Mouse (Mus musculus): ENCODE measurements around the gene Naaa.

DNA sequence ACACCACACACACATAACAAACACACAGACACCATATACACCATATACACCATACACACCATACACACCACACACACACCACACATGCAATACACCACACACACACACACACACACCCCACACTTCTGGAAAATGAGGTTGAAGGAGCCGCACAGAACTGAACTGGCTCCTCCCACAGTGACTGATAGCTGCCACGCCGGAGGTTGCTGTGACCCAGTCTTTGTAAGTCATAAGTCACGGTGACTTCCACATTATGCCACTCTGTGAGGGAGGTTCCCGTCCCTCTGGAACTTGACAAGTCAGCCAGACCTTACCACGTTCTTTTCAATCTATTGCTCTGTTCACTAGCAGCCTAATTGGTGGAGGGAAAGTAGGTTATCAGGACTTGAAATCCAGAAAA lies 23.5 kb downstream of the Naaa start:
- TF ChIP-seq CTCF (IDR thresholded peaks at IDR 0.05; ENCODE audit: low read depth), result no peak
- TF ChIP-seq EP300 (IDR thresholded peaks at IDR 0.05; ENCODE audit: low read depth), result no peak
